Mouse (Mus musculus): ENCODE results near the gene Chst8.

- TF ChIP-seq CTCF (IDR thresholded peaks at IDR 0.05; ENCODE audit: low read depth) (no peak), EP300 (IDR thresholded peaks at IDR 0.05; ENCODE audit: low read depth) (no peak)
Observed at GRCm38 (mm10) chr7:34653731-34654440, 158.6 kb downstream of the Chst8 start.

All from heart, postnatal 0 days (tissue).